Mouse (Mus musculus) CH12.LX (cell line): ENCODE results near the gene Gm20662. TPM values are rescaled to one million over a fixed set of nuclear protein-coding genes. Genes with fewer than 3 reads are reported as not detected.

Experiments
- DNase-seq: peaks from one replicate; pipeline ENCODE4 v3.0.0-alpha.2; 2013; ENCODE audit errors: extremely low read depth
- H3K27ac ChIP-seq: 2 replicates; pipeline ENCODE4 v1.5.1; 2012; ENCODE audit warnings: low read depth, mild to moderate bottlenecking, control low read depth, moderate library complexity; ENCODE audit not compliant: insufficient read depth
- H3K27me3 ChIP-seq: replicated peaks from 2 replicates; pipeline ENCODE3; 2012; ENCODE audit warnings: inconsistent platforms
- H3K36me3 ChIP-seq, 2 experiments: replicated peaks in 1 of 2; 2 replicates each; pipeline versions ENCODE3 to v1.6.1; 2012; ENCODE audit warnings: inconsistent platforms in 1 of 2, low read length in 1 of 2, mild to moderate bottlenecking in 1 of 2, mixed read lengths in 1 of 2, moderate library complexity in 1 of 2; ENCODE audit not compliant: control insufficient read depth in 1 of 2, insufficient read depth in 1 of 2
- H3K4me1 ChIP-seq, 2 experiments: 2 replicates each; pipeline ENCODE4 v1.6.1; 2012; ENCODE audit warnings: inconsistent platforms in 1 of 2, moderate library complexity in 1 of 2; ENCODE audit not compliant: insufficient read depth in 2 of 2, control insufficient read depth in 1 of 2
- H3K4me2 ChIP-seq: 2 replicates; pipeline ENCODE4 v1.6.1; 2012; ENCODE audit warnings: low read depth, mild to moderate bottlenecking, control low read depth; ENCODE audit not compliant: poor library complexity, insufficient read depth, severe bottlenecking
- H3K4me3 ChIP-seq, 3 experiments: fragments of 150-350 bp in 1 of 3; sonication (generic) in 1 of 3; replicated peaks in 1 of 3; 2 replicates each; pipeline versions ENCODE3 to v1.5.1; 2011 to 2012; ENCODE audit warnings: low read depth in 2 of 3, low read length in 2 of 3, mild to moderate bottlenecking in 2 of 3, moderate library complexity in 2 of 3, control low read depth in 1 of 3, improper control_type of control experiment in 1 of 3, inconsistent platforms in 1 of 3, mixed read lengths in 1 of 3; ENCODE audit not compliant: poor library complexity in 1 of 3
- H3K79me2 ChIP-seq: replicated peaks from 2 replicates; pipeline ENCODE4 v1.6.1; 2012; ENCODE audit warnings: mild to moderate bottlenecking, moderate library complexity; ENCODE audit not compliant: control insufficient read depth, poor library complexity, insufficient read depth, severe bottlenecking; ENCODE audit errors: extremely low read depth
- H3K9ac ChIP-seq: 2 replicates; pipeline ENCODE4 v1.6.1; 2012; ENCODE audit warnings: low read depth, mild to moderate bottlenecking, control low read depth, moderate library complexity; ENCODE audit not compliant: insufficient read depth
- H3K9me3 ChIP-seq: replicated peaks from 2 replicates; pipeline ENCODE3; 2012; ENCODE audit warnings: low read length, inconsistent platforms, mixed read lengths
- E2F4 ChIP-seq: IDR thresholded peaks from 2 replicates; pipeline ENCODE4 v1.6.1; 2011; ENCODE audit warnings: low read depth, low read length, improper control_type of control experiment; ENCODE audit not compliant: insufficient replicate concordance
- GABPA ChIP-seq: IDR thresholded peaks from 2 replicates; pipeline ENCODE4 v1.6.1; 2012; ENCODE audit warnings: low read depth, low read length, improper control_type of control experiment, inconsistent platforms; ENCODE audit not compliant: insufficient replicate concordance
- HCFC1 ChIP-seq: IDR thresholded peaks from 2 replicates; pipeline ENCODE4 v1.6.1; 2012; ENCODE audit warnings: low read depth, mild to moderate bottlenecking, inconsistent platforms, low read length, improper control_type of control experiment
- JUN ChIP-seq: IDR thresholded peaks from 2 replicates; pipeline ENCODE4 v1.6.1; 2011; ENCODE audit warnings: low read depth, mild to moderate bottlenecking, low read length, improper control_type of control experiment, moderate library complexity; ENCODE audit not compliant: insufficient read depth
- KAT2A ChIP-seq: IDR thresholded peaks from 2 replicates; pipeline ENCODE4 v1.6.1; 2012; ENCODE audit warnings: low read length, improper control_type of control experiment, inconsistent platforms; ENCODE audit not compliant: insufficient replicate concordance
- MAX ChIP-seq: IDR thresholded peaks from 2 replicates; pipeline ENCODE4 v1.6.1; 2011; ENCODE audit warnings: low read length, improper control_type of control experiment
- MAZ ChIP-seq: IDR thresholded peaks from 2 replicates; pipeline ENCODE4 v1.6.1; 2012; ENCODE audit warnings: low read depth, mild to moderate bottlenecking, inconsistent platforms, low read length, improper control_type of control experiment, moderate library complexity
- MXI1 ChIP-seq: IDR thresholded peaks from 2 replicates; pipeline ENCODE4 v1.6.1; 2011; ENCODE audit warnings: mild to moderate bottlenecking, low read depth, low read length, improper control_type of control experiment
- RAD21 ChIP-seq: IDR thresholded peaks from 2 replicates; pipeline ENCODE4 v1.6.1; 2011; ENCODE audit warnings: low read depth, mild to moderate bottlenecking, low read length, improper control_type of control experiment, moderate library complexity
- TCF12 ChIP-seq: IDR thresholded peaks from 2 replicates; pipeline ENCODE4 v1.6.1; 2014; ENCODE audit warnings: low read depth, mild to moderate bottlenecking, inconsistent platforms, low read length, improper control_type of control experiment
- UBTF ChIP-seq: IDR thresholded peaks from 2 replicates; pipeline ENCODE4 v1.6.1; 2012; ENCODE audit warnings: low read depth, mild to moderate bottlenecking, inconsistent platforms, low read length, improper control_type of control experiment, moderate library complexity
- dilution Hi-C: fragments of 300-500 bp; cut with MboI; formaldehyde crosslinking; loops from 2 replicates; pipeline ENCODE4 v1.14.3; 2020; ENCODE audit warnings: low sequenced_read_pairs; ENCODE audit not compliant: extremely low pct_unique_long_range_greater_than_20kb, extremely low pct_ligation_motif_present
- in situ Hi-C: fragments of 300-500 bp; cut with MboI; formaldehyde crosslinking; loops from 3 replicates; pipeline ENCODE4 v1.14.3; 2019; ENCODE audit warnings: low sequenced_read_pairs, low pct_ligation_motif_present, low pct_unique_long_range_greater_than_20kb, mixed read lengths
- polyA plus RNA-seq: library from polyadenylated mRNA; unstranded; fragments of >175 nt; gene quantifications from 2 replicates; pipeline ENCODE4 v1.2.1, GENCODE M21; 2012; ENCODE audit warnings: low read depth; ENCODE audit not compliant: insufficient read length
- total RNA-seq, 2 experiments: library from RNA; depleted of rRNA; stranded (reverse); fragments of 300-350 nt in 1 of 2; fragments of >200 nt in 1 of 2; gene quantifications; 2 replicates each; pipeline ENCODE4 v1.2.3; 2012 to 2014

The Gm20662 gene
- total and polyA plus RNA-seq, 3 experiments: 0.31 to 1.2 TPM; not detected in 1

- Histone ChIP-seq H3K36me3 (peaks cover 68 to 79% of the 10 kb centered on the region in 2 experiments), H3K9ac (no peak overlapping the region), H3K27me3 (no peaks in the 10 kb centered on the region)
- DNase-seq: no peak
- in situ Hi-C loops: no loop called here
- TF ChIP-seq E2F4 (no peak), GABPA (no peak), UBTF (no peak), HCFC1 (no peak), KAT2A (no peak), MAX (no peak), JUN (no peak), RAD21 (no peak), MXI1 (no peak)
- TF ChIP-seq, all 38 proteins: peak for 0
- H3K4me3 ChIP-seq: no peak overlapping the region
- no peaks in the 10 kb centered on the region for H3K9me3 ChIP-seq
- no peak overlapping the region for H3K4me2 ChIP-seq
- H3K4me1 ChIP-seq: peaks cover 26 to 67% of the 10 kb centered on the region in 2 experiments
- no peak overlapping the region for H3K27ac ChIP-seq
- no peaks in the 10 kb centered on the region for H3K79me2 ChIP-seq
- dilution Hi-C loops: no loop called here
Measured at GRCm38 (mm10) chr9:107981684-107982605, 14.2 kb upstream of the Gm20662 start.

DNA sequence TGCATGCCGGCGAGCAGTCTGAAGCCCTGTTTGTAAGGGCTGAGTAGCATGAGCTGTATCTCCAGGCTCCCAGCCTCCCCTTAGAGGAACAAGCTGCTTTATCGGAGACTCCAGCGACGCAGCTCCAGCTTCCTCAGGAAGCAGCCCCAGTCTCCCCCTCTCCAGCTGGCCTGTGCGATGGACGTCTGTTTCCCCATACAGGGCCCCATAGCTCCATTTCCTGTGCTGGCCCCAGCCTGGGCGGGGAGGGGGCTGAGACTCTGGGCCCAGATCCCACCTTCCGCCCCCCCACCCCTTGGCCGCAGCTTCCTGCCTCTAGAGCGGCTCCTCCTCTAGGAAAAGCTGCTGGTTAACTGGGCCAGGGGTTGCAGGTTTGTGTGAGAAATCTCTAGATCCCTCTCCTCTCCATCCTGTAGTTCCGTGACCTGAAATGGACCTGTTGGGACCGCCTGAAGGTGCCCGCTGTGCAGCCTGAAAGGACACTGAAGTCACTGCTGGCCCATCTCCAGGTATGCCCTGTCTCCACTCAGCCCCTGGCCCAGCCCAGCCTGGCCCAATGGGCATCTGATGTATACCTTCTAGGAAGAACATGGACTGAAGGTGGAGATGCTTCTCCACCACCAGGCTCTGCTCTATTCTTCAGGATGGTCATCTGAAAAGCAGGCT is 13.3 kb upstream of the Gm20662 start, which contains the start of gene Gm20661:
Gm20661 (plus strand) TSS at position 378 of the 666 bp plus-strand sequence.
- DNase-seq: no peak
- Histone ChIP-seq H3K79me2 (no peaks in the 10 kb centered on the region), H3K4me3 (peak within 1 kb of the TSS in 1 of 3 experiments; percentile 12), H3K4me1 (peaks cover 25 to 63% of the 10 kb centered on the region in 2 experiments), H3K27me3 (no peaks in the 10 kb centered on the region), H3K36me3 (peaks cover 59 to 70% of the 10 kb centered on the region in 2 experiments), H3K9ac (no peak within 1 kb of the TSS), H3K4me2 (peak within 1 kb of the TSS; percentile 4; the same call in 1 of the 2 replicates), H3K9me3 (no peaks in the 10 kb centered on the region), H3K27ac (peak within 1 kb of the TSS; percentile 78)
- dilution Hi-C loops (no loop called here), in situ Hi-C loops (no loop called here)
- 0 out of 2 replicates have a peak, but pooled peaks have one; percentile 0 for TF ChIP-seq TCF12
- no peak for TF ChIP-seq MAZ
